Mouse (Mus musculus) liver, embryonic 16.5 days (tissue): ENCODE results near the gene Astn2. TPM values are rescaled to one million over a fixed set of nuclear protein-coding genes. Genes with fewer than 3 reads are reported as not detected.

Experiments used
- ATAC-seq: fragments of 200-750 bp; cut with Nextera tagmentation; 2 replicates; pipeline ENCODE4 v1.8.0; 2017; ENCODE audit warnings: low read depth, mild to moderate bottlenecking, moderate number of reproducible peaks, moderate library complexity
- H3K27ac ChIP-seq: fragments of 300-500 bp; sonication (generic); 2 replicates; pipeline ENCODE4 v1.5.1; 2014; ENCODE audit warnings: mild to moderate bottlenecking, low read length
- H3K27me3 ChIP-seq: fragments of 300-500 bp; sonication (generic); 2 replicates; pipeline ENCODE4 v1.6.1; 2014; ENCODE audit warnings: low read depth, low read length, mixed read lengths; ENCODE audit not compliant: control insufficient read depth, insufficient read depth
- H3K36me3 ChIP-seq: fragments of 300-500 bp; sonication (generic); 2 replicates; pipeline ENCODE4 v1.6.1; 2014; ENCODE audit warnings: mild to moderate bottlenecking; ENCODE audit not compliant: control insufficient read depth, insufficient read depth
- H3K4me1 ChIP-seq: fragments of 300-500 bp; sonication (generic); 2 replicates; pipeline ENCODE4 v1.6.1; 2014; ENCODE audit warnings: low read depth, low read length, mixed read lengths; ENCODE audit not compliant: control insufficient read depth
- H3K4me2 ChIP-seq: fragments of 300-500 bp; sonication (generic); 2 replicates; pipeline ENCODE4 v1.6.1; 2014; ENCODE audit warnings: low read depth, low read length, mixed read lengths
- H3K4me3 ChIP-seq: fragments of 300-500 bp; sonication (generic); 2 replicates; pipeline ENCODE4 v1.5.1; 2014; ENCODE audit warnings: low read depth, mild to moderate bottlenecking, low read length
- H3K9ac ChIP-seq: fragments of 300-500 bp; sonication (generic); 2 replicates; pipeline ENCODE4 v1.6.1; 2014; ENCODE audit warnings: low read depth, low read length
- H3K9me3 ChIP-seq: fragments of 300-500 bp; sonication (generic); replicated peaks from 2 replicates; pipeline ENCODE4 v1.6.1; 2016; ENCODE audit warnings: low read length; ENCODE audit not compliant: control insufficient read depth
- WGBS: fragments of 180-500 bp; shearing (Covaris S2); extraction: QIAGEN DNeasy Blood & Tissue Kit; methylation state at CpG from one replicate; pipeline ENCODE4 v1.1.7; 2014; ENCODE audit not compliant: insufficient replicate concordance; 5-methylcytosine and 5-hydroxymethylcytosine counted together
- polyA plus RNA-seq: library from polyadenylated mRNA; unstranded; fragments of >200 nt; fragmentation: Nextera tagmentation; extraction: Ambion mirVana; gene quantifications from 2 replicates; pipeline ENCODE4 v1.2.1, GENCODE M21; 2015

Gene Astn2
- polyA plus RNA-seq, 1 experiment from 2014 or later: not detected

DNA sequence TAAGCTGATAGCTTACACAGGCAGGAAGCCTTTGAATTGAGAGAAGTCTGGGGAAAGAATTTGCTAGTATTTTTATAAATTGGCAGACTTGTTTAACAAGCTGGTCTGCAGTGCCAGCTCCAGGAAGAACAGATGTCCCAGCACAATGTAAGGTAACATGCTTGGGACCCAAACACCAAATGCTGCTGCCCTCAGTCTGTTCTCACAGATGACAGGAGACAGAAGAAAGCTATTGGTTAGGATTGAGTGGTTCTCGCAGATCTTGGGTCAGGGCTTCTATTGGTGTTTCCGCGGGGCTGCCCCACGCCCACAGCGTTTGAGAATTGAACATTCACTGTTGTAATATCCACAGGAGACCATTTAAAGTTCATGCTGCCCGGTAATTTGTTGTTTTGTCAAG lies 793.5 kb downstream of the Astn2 start:
- Histone ChIP-seq H3K27ac (no peak overlapping the region), H3K27me3 (no peaks in the 10 kb centered on the region), H3K36me3 (peaks cover 19% of the 10 kb centered on the region), H3K4me3 (no peak overlapping the region), H3K4me1 (peaks cover 5% of the 10 kb centered on the region; the same call in 1 of the 2 replicates), H3K9ac (no peak overlapping the region), H3K4me2 (no peak overlapping the region), H3K9me3 (no peaks in the 10 kb centered on the region)
- WGBS: 78% methylated on average over 6 of the region's 6 CpGs
- ATAC-seq: no peak

DNA sequence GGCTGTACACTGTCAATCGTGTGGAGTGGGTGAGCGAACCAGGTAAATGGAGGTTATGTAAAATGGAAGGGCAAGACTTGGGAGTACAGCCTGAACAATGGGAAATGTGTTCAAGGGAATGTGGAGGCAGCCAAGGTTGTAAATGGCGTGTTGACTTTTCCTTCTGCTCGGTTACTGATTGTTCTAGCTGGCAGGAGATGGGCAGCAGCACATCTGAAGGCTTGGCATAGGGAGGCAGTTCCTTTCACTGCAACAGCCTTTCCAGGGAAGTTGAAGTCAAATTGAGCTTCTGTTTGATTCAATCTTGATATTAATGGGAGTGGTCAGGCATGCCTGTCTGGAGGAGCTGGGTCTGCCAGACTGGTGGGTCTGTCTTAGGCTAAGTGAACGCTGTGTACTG lies 794.1 kb downstream of the Astn2 start:
- ATAC-seq: no peak
- Histone ChIP-seq H3K4me2 (no peak overlapping the region), H3K4me1 (peaks cover 5% of the 10 kb centered on the region; the same call in 1 of the 2 replicates), H3K9me3 (no peaks in the 10 kb centered on the region), H3K4me3 (no peak overlapping the region), H3K27ac (no peak overlapping the region), H3K9ac (no peak overlapping the region), H3K27me3 (no peaks in the 10 kb centered on the region), H3K36me3 (peaks cover 19% of the 10 kb centered on the region)
- WGBS: 58% methylated on average over 5 of the region's 5 CpGs

DNA sequence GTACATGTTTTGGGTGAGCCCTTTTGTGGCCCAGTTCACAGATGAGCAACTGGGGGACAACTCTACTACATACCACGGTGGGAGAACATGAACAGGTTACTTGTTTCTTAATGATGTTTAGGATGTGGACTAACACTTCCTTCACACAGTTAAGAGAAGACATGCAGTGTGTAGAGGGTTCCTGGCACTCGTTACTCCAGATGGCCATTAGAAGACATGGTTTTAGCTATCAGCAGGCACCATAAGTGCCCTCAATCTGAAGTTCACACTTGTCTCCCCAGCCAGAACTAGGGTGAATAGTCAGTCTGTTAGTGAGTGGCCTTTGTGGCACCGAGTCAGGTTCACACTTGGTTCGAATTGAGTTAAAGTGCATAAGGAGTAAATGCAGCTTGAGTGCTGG lies 796.3 kb downstream of the Astn2 start:
- no peaks in the 10 kb centered on the region for H3K9me3 ChIP-seq
- H3K27ac ChIP-seq: no peak overlapping the region
- H3K9ac ChIP-seq: no peak overlapping the region
- H3K4me3 ChIP-seq: no peak overlapping the region
- no peak for ATAC-seq
- H3K4me2 ChIP-seq: no peak overlapping the region
- H3K27me3 ChIP-seq: no peaks in the 10 kb centered on the region
- 54% methylated on average over 4 of the region's 4 CpGs for WGBS
- peaks cover 1% of the 10 kb centered on the region; the same call in 1 of the 2 replicates for H3K36me3 ChIP-seq
- peaks cover 5% of the 10 kb centered on the region; the same call in 1 of the 2 replicates for H3K4me1 ChIP-seq

DNA sequence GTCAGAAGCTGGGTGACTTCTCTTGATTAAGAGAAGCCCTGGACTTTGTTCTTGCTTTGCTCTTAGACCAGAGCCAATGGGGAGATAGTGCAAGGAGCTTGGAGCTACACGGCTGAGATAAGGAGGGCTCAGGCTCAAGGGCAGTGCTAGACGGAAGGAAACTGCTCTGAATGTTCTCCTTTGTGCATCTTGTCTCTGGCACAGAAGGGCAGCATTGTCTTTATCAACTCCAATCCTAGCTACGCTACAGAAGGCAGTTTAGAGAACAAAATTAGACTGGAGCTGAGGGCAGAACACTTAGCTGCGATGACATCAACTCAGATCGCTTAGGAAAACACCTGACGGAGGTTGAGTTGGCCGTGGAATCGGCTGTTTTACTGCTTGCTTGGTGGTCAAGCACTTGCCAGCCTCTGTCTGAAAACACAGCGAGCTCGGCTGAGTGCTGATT lies 797.2 kb downstream of the Astn2 start:
- 48% methylated on average over 10 of the region's 10 CpGs for WGBS
- Histone ChIP-seq H3K27ac (no peak overlapping the region), H3K4me1 (peaks cover 5% of the 10 kb centered on the region; the same call in 1 of the 2 replicates), H3K9ac (no peak overlapping the region), H3K4me2 (no peak overlapping the region), H3K4me3 (no peak overlapping the region), H3K27me3 (no peaks in the 10 kb centered on the region), H3K9me3 (no peaks in the 10 kb centered on the region), H3K36me3 (no peaks in the 10 kb centered on the region)
- peak; percentile 47; the same call in 1 of the 2 replicates for ATAC-seq

DNA sequence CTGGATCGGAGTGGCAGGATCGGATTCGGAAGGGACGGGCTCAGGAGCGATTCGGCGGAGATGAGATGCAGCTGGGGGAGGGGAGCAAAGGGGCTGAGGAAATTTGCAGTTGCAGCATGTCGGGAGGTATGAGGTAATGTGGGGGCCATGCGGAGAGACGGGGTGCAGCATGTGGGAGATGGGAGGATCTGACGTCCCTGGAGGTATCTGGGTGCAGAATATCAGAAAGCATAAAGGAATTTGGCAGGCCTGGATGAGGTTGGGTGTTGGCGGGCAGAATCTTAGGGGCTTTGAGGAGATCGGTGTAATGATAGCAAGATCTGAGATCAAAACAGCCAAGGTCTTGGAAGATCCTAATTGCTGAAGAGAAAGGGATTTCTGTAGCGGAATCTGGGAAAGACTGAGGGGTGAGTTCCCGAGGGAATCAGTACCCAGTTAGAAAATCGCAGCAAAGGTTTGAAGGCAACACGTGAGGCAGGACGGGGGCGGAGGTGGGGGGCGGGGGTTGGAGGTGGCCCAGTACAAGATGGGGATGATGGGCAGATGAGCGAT lies 799.2 kb downstream of the Astn2 start:
- H3K9ac ChIP-seq: peak overlapping the region; percentile 68
- ATAC-seq: peak; percentile 38
- H3K4me3 ChIP-seq: peak overlapping the region; percentile 72
- WGBS: 1% methylated on average over 21 of the region's 21 CpGs
- H3K36me3 ChIP-seq: no peaks in the 10 kb centered on the region
- H3K4me2 ChIP-seq: peak overlapping the region; percentile 69
- no peaks in the 10 kb centered on the region for H3K27me3 ChIP-seq
- H3K27ac ChIP-seq: no peak overlapping the region
- no peaks in the 10 kb centered on the region for H3K9me3 ChIP-seq
- H3K4me1 ChIP-seq: peaks cover 5% of the 10 kb centered on the region; the same call in 1 of the 2 replicates

DNA sequence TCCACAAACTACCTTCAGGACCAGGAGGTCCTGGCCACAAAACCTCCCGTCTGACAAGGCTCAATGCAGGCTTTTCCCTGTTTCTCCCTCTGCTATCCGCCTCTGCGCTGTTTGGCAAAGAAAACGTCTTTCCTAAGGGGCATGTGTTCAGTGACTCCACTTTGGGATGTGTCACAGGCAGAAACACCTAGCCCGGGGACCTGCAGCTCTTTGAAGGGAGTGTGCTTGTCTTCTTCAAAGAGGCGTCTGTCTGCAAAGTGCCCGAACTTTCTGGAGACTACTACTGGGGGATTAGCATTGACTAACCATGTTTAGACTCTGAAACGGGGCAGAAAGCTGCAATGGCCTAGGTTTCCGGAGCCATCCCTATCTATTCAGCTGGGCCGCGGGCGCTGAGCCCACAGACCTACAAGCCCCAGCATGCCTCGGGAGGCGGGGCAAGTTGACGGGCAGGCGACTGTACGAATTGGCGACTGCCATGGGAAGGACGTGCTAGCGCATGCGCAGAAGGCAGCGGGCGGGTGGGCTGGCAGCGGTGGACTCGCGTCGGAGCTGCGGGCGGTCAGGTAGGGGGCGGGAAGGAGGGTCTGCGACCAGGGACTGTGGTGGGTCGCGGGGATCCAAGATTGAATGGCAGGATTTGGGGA lies 799.8 kb downstream of the Astn2 start, which contains the start of gene Trim32:
Gene Trim32 (plus strand): TSS at position 483 of the 647 bp plus-strand sequence.
- ATAC-seq: peak; percentile 93
- no peaks in the 10 kb centered on the region for H3K27me3 ChIP-seq
- peak within 1 kb of the TSS; percentile 72 for H3K4me3 ChIP-seq
- H3K9me3 ChIP-seq: no peaks in the 10 kb centered on the region
- H3K27ac ChIP-seq: no peak within 1 kb of the TSS
- 4% methylated on average over 33 of the region's 33 CpGs for WGBS
- H3K4me1 ChIP-seq: peaks cover 5% of the 10 kb centered on the region; the same call in 1 of the 2 replicates
- H3K4me2 ChIP-seq: peak within 1 kb of the TSS; percentile 69
- no peaks in the 10 kb centered on the region for H3K36me3 ChIP-seq
- H3K9ac ChIP-seq: peak within 1 kb of the TSS; percentile 68

DNA sequence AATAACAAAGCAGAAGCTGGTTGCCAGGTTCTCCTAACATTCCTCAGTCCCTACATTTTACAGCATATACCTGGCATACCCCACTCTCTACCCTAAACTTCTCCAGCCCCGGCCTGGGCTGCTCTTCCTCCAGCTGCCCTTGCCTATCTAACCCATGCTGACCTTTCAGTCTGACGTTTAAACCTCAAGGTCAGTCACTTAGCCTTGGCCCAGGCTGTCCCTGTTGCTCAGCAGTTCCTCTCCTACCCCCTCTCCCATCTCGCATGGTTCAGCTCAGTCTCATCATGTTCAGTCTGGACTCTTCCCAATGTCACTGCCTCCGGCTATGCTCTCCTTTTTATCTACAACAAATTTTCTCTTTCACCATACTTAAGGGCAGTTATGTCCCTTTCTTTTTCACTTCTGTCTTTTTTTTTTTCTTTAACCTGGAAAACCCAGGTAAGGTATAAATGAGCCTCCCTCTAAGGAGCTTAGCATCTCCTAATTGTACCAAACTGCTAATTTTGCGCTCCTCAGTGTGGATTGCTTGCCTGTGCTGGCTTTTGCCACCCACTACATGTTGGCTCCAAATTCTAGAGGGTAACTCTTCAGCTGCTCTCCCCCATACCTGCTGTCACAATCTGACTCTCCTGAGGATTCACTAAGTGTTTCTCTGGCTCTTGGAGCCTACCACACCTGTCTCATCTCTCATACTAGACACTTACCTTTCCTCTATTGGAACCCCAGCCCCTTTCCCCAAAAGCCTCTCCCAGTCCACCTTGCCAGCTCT lies 809.6 kb downstream of the Astn2 start:
- Histone ChIP-seq H3K36me3 (no peaks in the 10 kb centered on the region), H3K9ac (no peak overlapping the region), H3K9me3 (no peaks in the 10 kb centered on the region), H3K4me1 (no peaks in the 10 kb centered on the region), H3K4me3 (no peak overlapping the region), H3K27me3 (no peaks in the 10 kb centered on the region), H3K27ac (no peak overlapping the region), H3K4me2 (no peak overlapping the region)
- WGBS: 45% methylated on average over 5 of the region's 5 CpGs
- ATAC-seq: no peak

DNA sequence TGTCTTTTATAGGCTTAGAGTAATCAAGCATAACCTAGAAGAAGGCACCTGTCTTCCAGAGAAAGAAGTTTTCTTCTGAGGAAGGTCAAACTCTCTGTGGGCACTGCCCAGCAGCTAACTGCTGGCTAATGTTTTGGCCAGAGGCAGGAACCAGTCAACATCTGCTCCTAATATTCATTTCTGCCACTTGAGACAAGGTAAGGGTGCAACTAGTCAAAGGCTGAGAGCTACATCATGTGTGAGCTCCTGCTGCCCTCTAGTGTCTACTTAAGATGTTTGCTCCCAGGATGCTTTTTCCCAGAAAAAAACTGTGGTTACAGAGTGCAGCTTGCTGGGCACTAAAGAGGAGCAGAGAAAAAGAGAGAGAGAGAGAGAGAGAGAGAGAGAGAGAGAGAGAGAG lies 814.6 kb downstream of the Astn2 start:
- ATAC-seq: no peak
- Histone ChIP-seq H3K4me2 (no peak overlapping the region), H3K4me1 (no peaks in the 10 kb centered on the region), H3K27me3 (no peaks in the 10 kb centered on the region), H3K36me3 (no peaks in the 10 kb centered on the region), H3K4me3 (no peak overlapping the region), H3K9me3 (no peaks in the 10 kb centered on the region), H3K9ac (no peak overlapping the region), H3K27ac (no peak overlapping the region)

DNA sequence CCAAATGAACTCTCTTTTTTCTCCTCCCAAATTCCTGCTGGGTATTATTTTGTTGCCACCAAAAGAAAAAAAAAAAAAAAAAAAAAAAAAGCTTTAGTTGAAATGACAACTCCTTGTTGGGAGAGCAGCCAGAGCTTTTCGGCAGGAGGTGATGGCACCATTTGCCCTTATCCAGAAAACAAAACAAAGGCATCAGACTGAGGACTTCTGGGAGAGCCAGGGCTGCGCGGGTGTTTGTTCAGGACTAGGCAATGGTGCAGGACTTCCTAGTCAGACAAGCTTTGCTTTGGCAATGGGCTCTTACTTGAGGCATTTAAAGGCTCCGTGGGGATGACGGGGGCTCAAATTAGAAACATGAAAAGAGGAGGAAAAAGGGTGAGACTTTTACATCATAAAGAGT lies 817.5 kb downstream of the Astn2 start:
- Histone ChIP-seq H3K36me3 (no peaks in the 10 kb centered on the region), H3K4me1 (no peaks in the 10 kb centered on the region), H3K4me3 (no peak overlapping the region), H3K9me3 (no peaks in the 10 kb centered on the region), H3K9ac (no peak overlapping the region), H3K27ac (no peak overlapping the region), H3K27me3 (no peaks in the 10 kb centered on the region), H3K4me2 (no peak overlapping the region)
- ATAC-seq: no peak
- WGBS: 53% methylated on average over 5 of the region's 5 CpGs
